Mouse (Mus musculus) heart, embryonic 14.5 days (tissue): ENCODE data around the gene Nup214. TPM values are rescaled to one million over a fixed set of nuclear protein-coding genes. Genes with fewer than 3 reads are reported as not detected.

Source experiments
- ATAC-seq: fragments of 200-750 bp; cut with Nextera tagmentation; 2 replicates; pipeline ENCODE4 v1.8.0; 2017; ENCODE audit warnings: low read depth, moderate TSS enrichment; ENCODE audit not compliant: insufficient number of reproducible peaks, insufficient read depth, low FRiP score
- H3K27ac ChIP-seq, 2 experiments: fragments of 200-500 bp in 1 of 2; fragments of 300-500 bp in 1 of 2; sonication (generic) in 1 of 2; replicated peaks in 1 of 2; 2 replicates each; pipeline ENCODE4 v1.5.1; 2012 to 2014; ENCODE audit warnings: low read depth in 2 of 2, low read length in 2 of 2, control low read depth in 1 of 2, mild to moderate bottlenecking in 1 of 2, mixed read lengths in 1 of 2; ENCODE audit not compliant: control insufficient read depth in 1 of 2, insufficient read depth in 1 of 2
- H3K27me3 ChIP-seq: fragments of 300-500 bp; sonication (generic); 2 replicates; pipeline ENCODE4 v1.6.1; 2014; ENCODE audit warnings: mild to moderate bottlenecking, low read length, control low read depth; ENCODE audit not compliant: control insufficient read depth, insufficient read depth
- H3K36me3 ChIP-seq: fragments of 300-500 bp; sonication (generic); 2 replicates; pipeline ENCODE4 v1.6.1; 2014; ENCODE audit warnings: mild to moderate bottlenecking, control low read depth, low read length, mixed read lengths; ENCODE audit not compliant: control insufficient read depth, insufficient read depth
- H3K4me1 ChIP-seq, 2 experiments: fragments of 200-500 bp in 1 of 2; fragments of 300-500 bp in 1 of 2; sonication (generic) in 1 of 2; 2 replicates each; pipeline ENCODE4 v1.6.1; 2012 to 2014; ENCODE audit warnings: low read length in 2 of 2, control low read depth in 1 of 2, mixed read lengths in 1 of 2; ENCODE audit not compliant: control insufficient read depth in 2 of 2, insufficient read depth in 2 of 2
- H3K4me2 ChIP-seq: fragments of 300-500 bp; sonication (generic); 2 replicates; pipeline ENCODE4 v1.6.1; 2014; ENCODE audit warnings: mild to moderate bottlenecking, low read length
- H3K4me3 ChIP-seq, 2 experiments: fragments of 200-500 bp in 1 of 2; fragments of 300-500 bp in 1 of 2; sonication (generic) in 1 of 2; 2 replicates each; pipeline ENCODE4 v1.5.1; 2012 to 2014; ENCODE audit warnings: low read length in 2 of 2, mild to moderate bottlenecking in 2 of 2, control low read depth in 1 of 2, low read depth in 1 of 2, moderate library complexity in 1 of 2; ENCODE audit not compliant: control insufficient read depth in 1 of 2, insufficient read depth in 1 of 2
- H3K9ac ChIP-seq: fragments of 300-500 bp; sonication (generic); 2 replicates; pipeline ENCODE4 v1.6.1; 2014; ENCODE audit warnings: mild to moderate bottlenecking, low read length
- H3K9me3 ChIP-seq: fragments of 300-500 bp; sonication (generic); 2 replicates; pipeline ENCODE4 v1.6.1; 2016; ENCODE audit warnings: low read length, control low read depth; ENCODE audit not compliant: control insufficient read depth
- WGBS: fragments of 180-500 bp; shearing (Covaris S2); extraction: QIAGEN DNeasy Blood & Tissue Kit; methylation state at CpG from one replicate; pipeline ENCODE4 v1.1.7; 2014; 5-methylcytosine and 5-hydroxymethylcytosine counted together
- polyA plus RNA-seq: library from polyadenylated mRNA; unstranded; fragments of >200 nt; fragmentation: Nextera tagmentation; extraction: Ambion mirVana; gene quantifications from 2 replicates; pipeline ENCODE4 v1.2.1, GENCODE M21; 2014

Nup214 gene
- polyA plus RNA-seq, 1 experiment from 2014 or later: 46.2 TPM

DNA sequence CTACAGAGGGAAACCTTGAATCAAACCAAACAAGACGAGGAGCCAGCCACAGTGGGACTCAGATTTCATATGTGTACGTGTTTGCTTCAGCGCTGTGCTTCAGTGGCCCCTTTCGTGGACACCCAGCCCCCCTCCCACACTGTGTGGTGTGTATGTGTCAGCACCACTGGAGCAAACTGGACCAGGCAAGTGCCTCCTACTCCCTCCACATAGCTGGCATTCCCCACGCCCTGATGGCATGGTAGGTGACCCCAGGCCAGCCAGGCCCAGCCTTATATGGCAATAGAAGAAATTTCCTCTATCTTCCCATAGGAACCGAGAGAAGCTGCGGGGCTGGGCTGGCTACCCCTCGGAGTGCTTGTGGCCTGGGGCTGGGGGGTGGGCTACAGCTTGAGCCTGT lies 20.5 kb upstream of the Nup214 start:
- Histone ChIP-seq H3K9ac (peak overlapping the region; percentile 39), H3K4me2 (0 out of 2 replicates have a peak overlapping the region, but pooled peaks have one; percentile 21), H3K27me3 (peaks cover 4% of the 10 kb centered on the region; the same call in 1 of the 2 replicates), H3K4me1 (peaks cover 33 to 45% of the 10 kb centered on the region in 2 experiments), H3K4me3 (no peak overlapping the region), H3K9me3 (no peaks in the 10 kb centered on the region), H3K27ac (peak overlapping the region; percentile 83 to 88), H3K36me3 (no peaks in the 10 kb centered on the region)
- ATAC-seq: peak; percentile 67
- 36% methylated on average over 8 of the region's 8 CpGs for WGBS

DNA sequence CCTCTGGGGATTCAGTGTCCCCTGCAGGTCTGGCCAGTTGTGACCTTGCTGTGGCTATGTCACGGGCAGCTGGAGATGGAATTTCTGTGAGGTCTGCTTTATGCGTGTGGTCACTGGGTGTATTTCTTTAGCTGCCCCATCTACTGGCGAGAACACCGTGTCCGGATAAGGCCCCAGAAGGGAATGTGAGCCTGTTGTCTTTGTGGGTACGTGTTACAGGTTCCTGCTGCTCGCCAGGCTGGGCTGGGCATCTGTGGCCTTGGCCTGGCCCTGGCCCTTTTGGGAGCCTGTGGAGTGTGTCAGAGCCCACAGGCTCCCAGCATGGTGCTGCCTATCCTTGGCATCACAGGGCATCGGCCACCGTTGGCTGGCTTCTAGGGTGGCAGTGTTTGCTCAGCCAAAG lies 19.5 kb upstream of the Nup214 start:
- peaks cover 33 to 45% of the 10 kb centered on the region in 2 experiments for H3K4me1 ChIP-seq
- peak overlapping the region; percentile 83 to 88 for H3K27ac ChIP-seq
- H3K9me3 ChIP-seq: no peaks in the 10 kb centered on the region
- H3K36me3 ChIP-seq: no peaks in the 10 kb centered on the region
- no peak overlapping the region for H3K4me2 ChIP-seq
- no peaks in the 10 kb centered on the region for H3K27me3 ChIP-seq
- H3K9ac ChIP-seq: peak overlapping the region; percentile 39
- H3K4me3 ChIP-seq: no peak overlapping the region
- no peak for ATAC-seq
- WGBS: 56% methylated on average over 9 of the region's 9 CpGs

DNA sequence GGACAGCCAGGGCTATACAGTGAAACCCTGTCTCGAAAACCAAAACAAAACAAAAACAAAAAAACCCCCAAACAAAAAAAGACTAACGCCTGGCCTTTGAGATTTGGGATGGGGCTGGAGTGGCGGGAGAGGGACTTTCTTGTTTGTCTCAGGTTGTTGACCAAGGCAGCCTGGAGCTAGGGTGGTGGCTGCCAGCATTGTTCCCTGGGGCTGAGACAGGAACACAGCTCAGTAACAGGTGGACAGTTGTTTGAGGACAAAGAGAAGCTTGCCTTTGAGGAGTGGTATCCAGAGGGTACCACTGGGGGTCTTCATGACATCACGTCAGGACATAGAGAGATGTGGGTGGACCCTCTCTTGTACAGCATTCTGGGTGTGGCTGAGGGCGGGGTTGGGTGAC lies 18.6 kb upstream of the Nup214 start:
- no peak for ATAC-seq
- Histone ChIP-seq H3K4me2 (no peak overlapping the region), H3K9me3 (no peaks in the 10 kb centered on the region), H3K4me3 (no peak overlapping the region), H3K36me3 (peaks cover 4% of the 10 kb centered on the region; the same call in 1 of the 2 replicates), H3K27me3 (no peaks in the 10 kb centered on the region), H3K9ac (no peak overlapping the region), H3K27ac (no peak overlapping the region), H3K4me1 (peaks cover 31 to 43% of the 10 kb centered on the region in 2 experiments)
- 88% methylated on average over 5 of the region's 5 CpGs for WGBS

DNA sequence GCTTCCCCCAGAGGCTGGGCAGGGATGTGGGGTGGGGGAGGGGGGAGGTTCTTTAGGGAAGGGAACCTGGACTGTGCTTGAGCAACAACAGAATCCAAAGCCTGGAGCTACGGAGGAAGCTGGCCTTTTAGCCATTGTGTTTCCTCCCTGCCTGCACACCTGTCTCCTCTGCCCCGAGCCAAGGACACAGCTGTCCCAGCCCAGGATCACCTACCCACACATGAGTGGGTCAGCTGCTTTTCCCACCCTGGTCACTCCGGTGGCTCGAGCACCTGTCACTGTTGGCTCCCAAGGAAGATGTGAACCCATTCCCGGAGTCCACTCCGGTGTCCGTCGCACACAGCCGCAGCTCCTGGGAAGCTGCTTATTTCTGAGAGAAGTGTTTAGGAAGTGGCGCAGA lies 17.0 kb upstream of the Nup214 start:
- WGBS: 93% methylated on average over 10 of the region's 10 CpGs
- H3K27ac ChIP-seq: no peak overlapping the region
- no peak for ATAC-seq
- H3K4me2 ChIP-seq: no peak overlapping the region
- peaks cover 21 to 29% of the 10 kb centered on the region in 2 experiments for H3K4me1 ChIP-seq
- H3K4me3 ChIP-seq: no peak overlapping the region
- peaks cover 15% of the 10 kb centered on the region for H3K36me3 ChIP-seq
- no peak overlapping the region for H3K9ac ChIP-seq
- no peaks in the 10 kb centered on the region for H3K27me3 ChIP-seq
- H3K9me3 ChIP-seq: no peaks in the 10 kb centered on the region

DNA sequence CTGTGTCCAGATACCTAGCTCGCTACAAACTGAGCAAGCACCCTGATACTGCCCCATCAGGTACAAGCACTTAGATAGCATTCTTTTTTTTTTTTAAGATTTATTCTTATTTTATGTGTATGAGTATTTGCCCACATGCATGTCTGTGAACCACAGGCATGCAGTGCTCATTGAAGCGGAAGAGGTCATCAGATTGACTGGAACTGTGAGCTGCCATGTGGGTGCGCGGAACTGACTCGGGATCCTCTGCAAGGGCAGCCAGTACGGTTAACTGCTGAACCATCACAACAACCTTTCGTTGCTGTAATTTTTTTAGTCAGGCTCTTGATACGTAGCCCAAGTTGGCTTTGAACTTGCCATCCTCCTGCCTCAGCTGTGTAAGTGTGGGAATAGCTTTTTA lies 13.2 kb upstream of the Nup214 start:
- H3K36me3 ChIP-seq: peaks cover 27% of the 10 kb centered on the region
- WGBS: 96% methylated on average over 8 of the region's 8 CpGs
- H3K4me1 ChIP-seq: no peaks in the 10 kb centered on the region; a peak in 2 of 4 replicates
- H3K27ac ChIP-seq: no peak overlapping the region
- no peak for ATAC-seq
- H3K9ac ChIP-seq: no peak overlapping the region
- no peak overlapping the region for H3K4me3 ChIP-seq
- H3K27me3 ChIP-seq: no peaks in the 10 kb centered on the region
- no peak overlapping the region for H3K4me2 ChIP-seq
- no peaks in the 10 kb centered on the region for H3K9me3 ChIP-seq

DNA sequence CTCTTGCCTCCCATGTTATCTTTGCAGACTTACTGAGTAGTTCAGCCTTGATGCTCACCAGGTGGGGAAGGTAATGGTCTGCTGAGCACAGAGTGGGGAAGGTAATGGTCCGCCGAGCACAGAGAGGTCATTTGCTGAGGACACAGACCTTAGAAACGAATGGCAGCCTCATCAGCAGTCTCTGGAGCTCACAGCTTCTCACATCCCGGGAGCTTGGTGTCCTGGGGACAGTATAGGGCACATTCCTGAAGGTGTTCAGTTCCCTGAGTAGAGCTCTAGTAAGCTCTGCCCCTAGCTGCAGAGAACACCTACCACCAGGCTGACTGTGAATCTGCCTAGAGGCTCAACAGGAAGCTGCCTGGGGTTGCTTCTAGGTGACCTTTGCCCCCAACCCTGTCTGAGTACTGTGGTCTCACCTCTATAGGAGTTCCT lies 12.4 kb upstream of the Nup214 start:
- Histone ChIP-seq H3K4me1 (no peaks in the 10 kb centered on the region; a peak in 2 of 4 replicates), H3K9ac (no peak overlapping the region), H3K4me3 (no peak overlapping the region), H3K36me3 (peaks cover 27% of the 10 kb centered on the region), H3K27ac (no peak overlapping the region), H3K27me3 (no peaks in the 10 kb centered on the region), H3K4me2 (no peak overlapping the region), H3K9me3 (no peaks in the 10 kb centered on the region)
- 63% methylated on average over 4 of the region's 4 CpGs for WGBS
- no peak for ATAC-seq

DNA sequence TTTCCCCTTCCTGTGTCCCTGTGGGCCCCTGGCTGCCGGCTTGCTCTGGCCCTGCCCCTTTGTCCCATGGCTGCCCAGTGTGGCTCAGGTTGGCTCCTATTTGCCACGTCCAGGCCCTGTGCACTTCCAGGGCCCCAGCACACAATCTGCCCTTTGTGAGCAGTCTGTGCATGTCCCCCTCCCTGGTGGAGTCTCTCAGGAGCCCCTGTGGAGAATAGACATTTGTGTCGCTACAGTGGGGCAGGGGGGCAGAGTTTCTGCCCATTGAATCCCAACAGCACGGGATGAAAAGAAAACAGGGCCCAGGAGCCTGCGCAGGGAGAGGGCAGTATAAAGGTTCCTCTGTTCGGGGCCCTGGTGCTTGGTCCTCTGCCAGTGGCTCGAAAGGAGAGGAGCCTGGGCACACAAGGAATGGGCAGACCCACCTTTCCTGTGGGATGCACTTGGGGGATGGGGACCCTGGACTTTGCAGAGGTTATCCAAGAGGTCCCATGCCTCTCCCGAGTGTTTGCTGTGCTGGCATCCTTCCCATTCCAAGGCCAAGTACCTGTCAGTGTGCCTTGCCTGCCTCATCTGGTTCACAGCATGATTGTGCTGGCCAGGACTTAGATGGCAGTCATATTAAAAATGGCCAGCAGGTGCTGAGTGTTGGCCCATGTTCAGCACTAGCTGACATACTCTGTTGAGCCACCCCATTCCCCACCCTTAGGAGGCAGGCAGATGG lies 11.6 kb upstream of the Nup214 start:
- peak overlapping the region in 1 of 2 experiments; percentile 19; a peak in 1 of 4 replicates for H3K27ac ChIP-seq
- H3K27me3 ChIP-seq: no peaks in the 10 kb centered on the region
- H3K9ac ChIP-seq: no peak overlapping the region; the same call in 1 of the 2 replicates
- H3K4me1 ChIP-seq: no peaks in the 10 kb centered on the region; a peak in 2 of 4 replicates
- 63% methylated on average over 8 of the region's 8 CpGs for WGBS
- H3K4me2 ChIP-seq: no peak overlapping the region
- peaks cover 27% of the 10 kb centered on the region for H3K36me3 ChIP-seq
- ATAC-seq: no peak
- no peak overlapping the region for H3K4me3 ChIP-seq
- H3K9me3 ChIP-seq: no peaks in the 10 kb centered on the region
